Mouse (Mus musculus): ENCODE results near the gene Ap5b1.

DNA sequence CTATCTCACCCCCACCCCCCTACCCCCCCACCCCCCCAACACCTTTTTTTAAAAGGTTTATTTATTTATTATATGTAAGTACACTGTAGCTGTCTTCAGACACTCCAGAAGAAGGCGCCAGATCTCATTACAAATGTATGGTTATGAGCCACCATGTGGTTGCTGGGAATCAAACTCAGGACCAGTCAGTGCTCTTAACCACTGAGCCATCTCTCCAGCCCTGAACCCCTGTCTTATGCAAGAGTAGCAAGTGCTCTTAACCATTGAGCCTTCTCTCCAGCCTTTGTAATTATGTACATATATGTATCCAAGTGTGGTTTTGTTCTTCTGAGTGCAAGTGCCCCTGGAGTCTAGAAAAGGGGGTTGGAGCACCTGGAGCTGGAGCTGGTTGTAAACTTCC, 44.1 kb downstream of the Ap5b1 start:
- TF ChIP-seq ZC3H11A (IDR thresholded peaks at IDR 0.05; ENCODE audit: borderline replicate concordance, low read depth, low read length) = no peak
- TF ChIP-seq HCFC1 (IDR thresholded peaks at IDR 0.05; ENCODE audit: borderline replicate concordance, insufficient read depth, low read length) = no peak
- no peak for TF ChIP-seq ZNF384 (IDR thresholded peaks at IDR 0.05; ENCODE audit: low read depth, low read length)
- TF ChIP-seq MAFK (IDR thresholded peaks at IDR 0.05; ENCODE audit: insufficient read depth, low read depth, low read length) = no peak
- TF ChIP-seq CHD2 (IDR thresholded peaks at IDR 0.05; ENCODE audit: low read depth, low read length) = no peak

All from ES-E14 (cell line).